ENCODE assay signal across 22 mouse cellular contexts in the genomic region with DNA sequence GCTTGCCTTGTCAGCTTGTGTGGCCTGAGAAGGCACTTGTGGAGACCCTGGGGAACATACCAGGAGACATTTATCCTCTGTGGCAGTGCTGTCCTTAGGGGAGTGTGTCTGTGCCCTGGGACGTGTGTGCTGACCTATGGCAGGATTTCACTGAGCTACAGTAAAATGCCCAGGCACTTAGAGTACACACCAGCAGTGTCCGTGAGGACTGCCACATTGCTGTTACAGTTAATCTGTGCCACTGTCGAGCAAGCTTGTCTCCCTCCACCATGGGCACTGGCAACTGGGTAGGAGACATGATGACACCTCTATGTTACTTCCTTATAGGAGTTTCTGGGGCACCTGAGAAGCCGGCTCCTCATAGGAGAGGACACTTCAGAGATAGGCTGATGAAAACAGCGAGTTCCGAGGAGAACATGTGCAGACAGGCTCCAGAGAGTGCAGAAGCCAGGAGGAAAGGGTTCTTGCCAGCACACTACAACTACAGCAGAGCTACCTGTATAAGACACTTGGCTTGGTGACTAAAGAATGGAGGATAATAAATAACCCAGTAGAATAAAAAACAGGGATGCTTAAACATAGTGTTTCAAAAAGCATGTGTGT.
"Had no signal": no experiment of that assay in that cellular context is flagged by ENCODE, and none has a peak within 500 bp of the region (broad histone marks: within the 10 kb centered on the region; RNA-seq: fewer than 3 reads in every experiment).

No protein-coding gene starts in this region.

- H3K27me3 ChIP-seq: intestine, embryonic 15.5 days; kidney, embryonic 15.5 days; limb, embryonic 13.5 days; liver, embryonic 12.5 days; liver, embryonic 15.5 days; lung, embryonic 15.5 days; midbrain, embryonic 13.5 days; neural tube, embryonic 12.5 days; neural tube, embryonic 15.5 days had no signal

- H3K4me3 ChIP-seq: intestine, embryonic 15.5 days; kidney, embryonic 15.5 days; limb, embryonic 10.5 days; limb, embryonic 13.5 days; liver, embryonic 12.5 days; liver, embryonic 15.5 days; lung, embryonic 15.5 days; megakaryocyte, embryonic 14.5 days; midbrain, embryonic 10.5 days; midbrain, embryonic 13.5 days; neural tube, embryonic 12.5 days; neural tube, embryonic 15.5 days had no signal

- ATAC-seq: intestine, embryonic 15.5 days; liver, embryonic 12.5 days; midbrain, embryonic 13.5 days had no signal

- H3K4me1 ChIP-seq: intestine, embryonic 15.5 days; kidney, embryonic 15.5 days; limb, embryonic 13.5 days; liver, embryonic 12.5 days; liver, embryonic 15.5 days; lung, embryonic 15.5 days; neural tube, embryonic 15.5 days had no signal

- H3K27ac ChIP-seq: intestine, embryonic 15.5 days; kidney, embryonic 15.5 days; limb, embryonic 10.5 days; limb, embryonic 13.5 days; liver, embryonic 12.5 days; liver, embryonic 15.5 days; lung, embryonic 15.5 days; midbrain, embryonic 10.5 days; midbrain, embryonic 13.5 days; neural tube, embryonic 12.5 days; neural tube, embryonic 15.5 days had no signal

- DNase-seq: kidney, adult 11 months; kidney, adult 8-10 months; kidney, postnatal 10 days; kidney, postnatal 36 days; liver; lung, adult 18-20 months; lung, postnatal 10 days; lung, postnatal 36 days; right cerebral cortex, adult 18-20 months; thymus, postnatal 25 days had no signal

- H3K36me3 ChIP-seq: intestine, embryonic 15.5 days; kidney, embryonic 15.5 days; limb, embryonic 10.5 days; limb, embryonic 13.5 days; liver, embryonic 12.5 days; liver, embryonic 15.5 days; lung, embryonic 15.5 days; midbrain, embryonic 10.5 days; midbrain, embryonic 13.5 days; neural tube, embryonic 12.5 days; neural tube, embryonic 15.5 days had no signal

- H3K9ac ChIP-seq: intestine, embryonic 15.5 days; kidney, embryonic 15.5 days; limb, embryonic 13.5 days; liver, embryonic 12.5 days; liver, embryonic 15.5 days; lung, embryonic 15.5 days; midbrain, embryonic 13.5 days; neural tube, embryonic 12.5 days; neural tube, embryonic 15.5 days had no signal

- H3K4me2 ChIP-seq: intestine, embryonic 15.5 days; kidney, embryonic 15.5 days; limb, embryonic 13.5 days; liver, embryonic 12.5 days; liver, embryonic 15.5 days; lung, embryonic 15.5 days; midbrain, embryonic 13.5 days; neural tube, embryonic 12.5 days; neural tube, embryonic 15.5 days had no signal

- H3K9me3 ChIP-seq: intestine, embryonic 15.5 days; kidney, embryonic 15.5 days; limb, embryonic 10.5 days; limb, embryonic 13.5 days; liver, embryonic 12.5 days; liver, embryonic 15.5 days; lung, embryonic 15.5 days; midbrain, embryonic 13.5 days; neural tube, embryonic 12.5 days; neural tube, embryonic 15.5 days had no signal
